Mouse (Mus musculus): ENCODE data around the gene Gm49378. TPM values are rescaled to one million over a fixed set of nuclear protein-coding genes. Genes with fewer than 3 reads are reported as not detected.
A peak's percentile ranks its signal among the peaks of the same experiment; 100 is the strongest.

Gm49378 gene
- polyA plus RNA-seq, 2 experiments, result 2.0 to 2.9 TPM

DNA sequence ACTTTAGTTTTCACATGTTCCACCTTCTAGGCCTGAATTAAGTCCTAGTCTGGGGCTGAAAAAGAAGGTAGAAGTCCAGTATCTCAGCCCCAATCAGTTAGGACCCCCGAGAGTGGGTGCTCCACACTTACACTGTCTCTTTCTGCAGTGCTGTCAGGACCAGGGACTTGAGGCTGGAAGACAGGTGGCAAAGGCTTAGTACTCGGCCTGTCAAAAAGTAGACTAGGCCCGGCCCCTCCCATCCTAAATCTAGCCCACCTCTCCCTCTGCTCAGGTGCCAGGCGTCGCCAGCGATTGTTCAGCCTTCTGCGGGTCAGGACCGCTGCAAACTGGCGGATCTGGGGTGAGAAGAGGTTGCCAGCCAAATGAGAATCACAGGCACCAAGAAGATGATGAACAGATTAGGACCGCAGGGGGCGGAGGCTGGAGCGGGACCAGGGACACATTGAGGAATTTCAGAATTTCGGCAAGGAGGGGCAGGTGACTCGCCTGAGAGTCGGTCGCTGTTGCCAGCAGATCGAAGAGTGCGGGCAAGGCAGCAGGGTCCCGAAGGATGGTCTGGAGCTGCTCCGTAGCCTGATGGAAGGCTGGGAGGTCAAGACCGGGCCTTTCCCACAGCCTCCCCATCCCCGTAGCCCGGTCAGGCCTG is 2.7 kb downstream of the Gm49378 start:
- DNase-seq (ENCODE audit: low read depth in 3 of 3, low spot score in 3 of 3), result no peak
- Histone ChIP-seq H3K4me2 (ENCODE audit: low read depth) (peak overlapping the region; percentile 80), H3K27me3 (ENCODE audit: control insufficient read depth, insufficient read depth, low read length) (no peaks in the 10 kb centered on the region), H3K27ac (no peak overlapping the region), H3K9me3 (ENCODE audit: control insufficient read depth, low read length) (no peaks in the 10 kb centered on the region), H3K4me1 (replicated peaks; ENCODE audit: control insufficient read depth in 2 of 2, insufficient read depth in 2 of 2, low read length in 1 of 2) (peaks cover 0 to 3% of the 10 kb centered on the region in 2 experiments; a peak in 1 of 4 replicates), H3K36me3 (replicated peaks; ENCODE audit: control insufficient read depth, insufficient read depth, low read depth) (peaks cover 43% of the 10 kb centered on the region), H3K4me3 (ENCODE audit: insufficient read depth in 1 of 2, low read depth in 2 of 2, low read length in 2 of 2) (peak overlapping the region; percentile 59 to 60), H3K9ac (replicated peaks) (peak overlapping the region; percentile 39)
- TF ChIP-seq EP300 (IDR thresholded peaks at IDR 0.05; ENCODE audit: low read depth) (no peak), CTCF (IDR thresholded peaks at IDR 0.05; ENCODE audit: low read depth) (no peak)
- 4% methylated on average over 23 of the region's 23 CpGs for WGBS (ENCODE audit: insufficient replicate concordance)
- ATAC-seq (ENCODE audit: insufficient read depth), result peak; percentile 48

DNA sequence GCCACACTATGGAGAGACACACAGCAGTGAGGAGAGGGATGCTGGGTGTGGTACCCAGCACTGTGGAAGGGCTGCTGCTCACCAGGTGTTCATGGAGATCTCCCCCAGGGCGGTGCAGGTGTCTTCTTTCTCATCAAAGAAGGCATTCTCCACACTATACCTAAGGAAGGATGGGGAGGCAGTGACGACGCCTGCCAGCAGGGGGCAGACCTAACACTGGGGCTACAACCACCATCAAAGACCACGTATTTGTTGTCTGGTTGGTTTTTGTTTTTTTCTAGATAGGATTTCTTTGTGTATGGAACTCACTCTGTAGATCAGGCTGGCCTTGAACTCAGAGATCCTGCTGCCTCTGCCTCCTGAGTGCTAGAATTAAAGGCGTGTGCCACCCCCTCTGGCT is 8.4 kb downstream of the Gm49378 start:
- H3K4me1 ChIP-seq (replicated peaks; ENCODE audit: control insufficient read depth in 2 of 2, insufficient read depth in 2 of 2, low read length in 1 of 2), result peaks cover 0 to 3% of the 10 kb centered on the region in 2 experiments; a peak in 1 of 4 replicates

GRCm38 (mm10) chr14:55628077-55628827 is 9.4 kb downstream of the Gm49378 start:
- no peak overlapping the region for H3K9ac ChIP-seq (replicated peaks)
- H3K27ac ChIP-seq, result no peak overlapping the region
- TF ChIP-seq CTCF (IDR thresholded peaks at IDR 0.05; ENCODE audit: low read depth), result no peak
- TF ChIP-seq EP300 (IDR thresholded peaks at IDR 0.05; ENCODE audit: low read depth), result no peak
- H3K4me3 ChIP-seq (ENCODE audit: insufficient read depth in 1 of 2, low read depth in 2 of 2, low read length in 2 of 2), result no peak overlapping the region
- H3K4me2 ChIP-seq (ENCODE audit: low read depth), result no peak overlapping the region
- H3K27me3 ChIP-seq (ENCODE audit: control insufficient read depth, insufficient read depth, low read length), result no peaks in the 10 kb centered on the region
- peaks cover 0 to 3% of the 10 kb centered on the region in 2 experiments; a peak in 1 of 4 replicates for H3K4me1 ChIP-seq (replicated peaks; ENCODE audit: control insufficient read depth in 2 of 2, insufficient read depth in 2 of 2, low read length in 1 of 2)
- ATAC-seq (ENCODE audit: insufficient read depth), result peak; percentile 39; the same call in 1 of the 2 replicates
- 72% methylated on average over 27 of the region's 27 CpGs for WGBS (ENCODE audit: insufficient replicate concordance)
- no peak for DNase-seq (ENCODE audit: low read depth in 3 of 3, low spot score in 3 of 3)
- H3K9me3 ChIP-seq (ENCODE audit: control insufficient read depth, low read length), result no peaks in the 10 kb centered on the region
- H3K36me3 ChIP-seq (replicated peaks; ENCODE audit: control insufficient read depth, insufficient read depth, low read depth), result peaks cover 35% of the 10 kb centered on the region

More for the DNA sequence above, 8.4 kb downstream of the Gm49378 start:
- ATAC-seq (ENCODE audit: insufficient read depth) (no peak; the same call in 1 of the 2 replicates), DNase-seq (ENCODE audit: low read depth in 3 of 3, low spot score in 3 of 3) (no peak)
- Histone ChIP-seq H3K36me3 (replicated peaks; ENCODE audit: control insufficient read depth, insufficient read depth, low read depth) (peaks cover 35% of the 10 kb centered on the region), H3K27me3 (ENCODE audit: control insufficient read depth, insufficient read depth, low read length) (no peaks in the 10 kb centered on the region), H3K4me2 (ENCODE audit: low read depth) (no peak overlapping the region), H3K4me3 (ENCODE audit: insufficient read depth in 1 of 2, low read depth in 2 of 2, low read length in 2 of 2) (no peak overlapping the region), H3K9ac (replicated peaks) (no peak overlapping the region), H3K27ac (no peak overlapping the region), H3K9me3 (ENCODE audit: control insufficient read depth, low read length) (no peaks in the 10 kb centered on the region)
- no peak for TF ChIP-seq EP300 (IDR thresholded peaks at IDR 0.05; ENCODE audit: low read depth)
- peak; percentile 96 for TF ChIP-seq CTCF (IDR thresholded peaks at IDR 0.05; ENCODE audit: low read depth)
- WGBS (ENCODE audit: insufficient replicate concordance), result 30% methylated on average over 5 of the region's 5 CpGs

- H3K9me3 ChIP-seq (ENCODE audit: control insufficient read depth, low read length), result no peaks in the 10 kb centered on the region
- no peak for TF ChIP-seq CTCF (IDR thresholded peaks at IDR 0.05; ENCODE audit: low read depth)
- peak; percentile 61; the same call in 1 of the 2 replicates for TF ChIP-seq EP300 (IDR thresholded peaks at IDR 0.05; ENCODE audit: low read depth)
- no peaks in the 10 kb centered on the region for H3K27me3 ChIP-seq (ENCODE audit: control insufficient read depth, insufficient read depth, low read length)
- H3K27ac ChIP-seq, result no peak overlapping the region; the same call in 1 of the 2 replicates
- ATAC-seq (ENCODE audit: insufficient read depth), result peak; percentile 50
- H3K4me1 ChIP-seq (replicated peaks; ENCODE audit: control insufficient read depth in 2 of 2, insufficient read depth in 2 of 2, low read length in 1 of 2), result peaks cover 19 to 25% of the 10 kb centered on the region in 2 experiments
- H3K9ac ChIP-seq (replicated peaks), result peak overlapping the region; percentile 49
- 17% methylated on average over 22 of the region's 22 CpGs for WGBS (ENCODE audit: insufficient replicate concordance)
- H3K4me3 ChIP-seq (ENCODE audit: insufficient read depth in 1 of 2, low read depth in 2 of 2, low read length in 2 of 2), result peak overlapping the region; percentile 30 to 37
- DNase-seq (ENCODE audit: low read depth in 3 of 3, low spot score in 3 of 3), result peak; percentile 44 to 53 (median 48)
- H3K4me2 ChIP-seq (ENCODE audit: low read depth), result peak overlapping the region; percentile 69
- no peaks in the 10 kb centered on the region for H3K36me3 ChIP-seq (replicated peaks; ENCODE audit: control insufficient read depth, insufficient read depth, low read depth)
These were observed 19.1 kb downstream of the Gm49378 start for GRCm38 (mm10) chr14:55618486-55619195.
